Mouse (Mus musculus) hindbrain, embryonic 11.5 days (tissue): Measurements from ENCODE around the gene AU041133. TPM values are rescaled to one million over a fixed set of nuclear protein-coding genes. Genes with fewer than 3 reads are reported as not detected.

Experiments
- ATAC-seq: fragments of 200-750 bp; cut with Nextera tagmentation; 2 replicates; pipeline ENCODE4 v1.8.0; 2017; ENCODE audit warnings: mild to moderate bottlenecking, moderate TSS enrichment, moderate library complexity; ENCODE audit not compliant: low FRiP score
- DNase-seq: peaks from one replicate; pipeline ENCODE4 v3.0.0-alpha.2; 2015; ENCODE audit warnings: low spot score
- H3K27ac ChIP-seq: fragments of 300-500 bp; sonication (generic); 2 replicates; pipeline ENCODE4 v1.5.1; 2014; ENCODE audit warnings: mild to moderate bottlenecking, low read depth, low read length
- H3K27me3 ChIP-seq: fragments of 300-500 bp; sonication (generic); 2 replicates; pipeline ENCODE4 v1.6.1; 2014; ENCODE audit warnings: mild to moderate bottlenecking, low read length, moderate library complexity, mixed read lengths; ENCODE audit not compliant: control insufficient read depth, insufficient read depth
- H3K36me3 ChIP-seq: fragments of 300-500 bp; sonication (generic); 2 replicates; pipeline ENCODE4 v1.6.1; 2014; ENCODE audit warnings: mild to moderate bottlenecking, low read length, moderate library complexity, mixed read lengths; ENCODE audit not compliant: control insufficient read depth, insufficient read depth
- H3K4me1 ChIP-seq: fragments of 300-500 bp; sonication (generic); replicated peaks from 2 replicates; pipeline ENCODE4 v1.6.1; 2014; ENCODE audit warnings: low read length, mixed read lengths; ENCODE audit not compliant: control insufficient read depth, insufficient read depth
- H3K4me2 ChIP-seq: fragments of 300-500 bp; sonication (generic); replicated peaks from 2 replicates; pipeline ENCODE4 v1.6.1; 2014; ENCODE audit warnings: mild to moderate bottlenecking, low read depth, low read length
- H3K4me3 ChIP-seq: fragments of 300-500 bp; sonication (generic); 2 replicates; pipeline ENCODE4 v1.5.1; 2014; ENCODE audit warnings: low read depth, low read length
- H3K9ac ChIP-seq: fragments of 300-500 bp; sonication (generic); 2 replicates; pipeline ENCODE4 v1.6.1; 2014; ENCODE audit warnings: low read depth, low read length
- H3K9me3 ChIP-seq: fragments of 300-500 bp; sonication (generic); 2 replicates; pipeline ENCODE4 v1.6.1; 2016; ENCODE audit warnings: low read length; ENCODE audit not compliant: control insufficient read depth
- WGBS: fragments of 180-500 bp; shearing (Covaris S2); extraction: QIAGEN DNeasy Blood & Tissue Kit; methylation state at CpG from one replicate; pipeline ENCODE4 v1.1.7; 2014; 5-methylcytosine and 5-hydroxymethylcytosine counted together
- polyA plus RNA-seq: library from polyadenylated mRNA; unstranded; fragments of >200 nt; fragmentation: Nextera tagmentation; extraction: Ambion mirVana; gene quantifications from 2 replicates; pipeline ENCODE4 v1.2.1, GENCODE M21; 2014

The AU041133 gene
- polyA plus RNA-seq, 1 experiment from 2014 or later, result 6.9 TPM

DNA sequence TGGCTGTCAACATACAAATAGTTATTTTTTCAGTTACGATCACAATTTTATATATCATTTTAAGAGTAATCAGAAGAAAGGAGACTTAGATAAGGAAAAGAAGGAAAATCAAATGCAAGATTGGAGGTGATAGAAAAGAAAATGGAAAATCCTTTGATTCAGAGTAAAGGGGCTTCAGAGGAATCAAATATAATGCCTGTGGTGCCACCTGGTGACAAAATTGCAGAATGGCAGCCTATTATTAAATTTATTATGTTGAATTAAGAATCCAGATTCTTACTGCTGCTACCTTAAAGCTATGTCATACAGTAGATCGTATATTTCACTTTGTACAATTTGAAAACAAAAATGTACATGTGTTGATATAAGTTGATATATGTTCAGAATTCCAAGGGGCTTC, 43.0 kb downstream of the AU041133 start:
- peak; percentile 49 for DNase-seq
- Histone ChIP-seq H3K9ac (no peak overlapping the region), H3K4me1 (no peaks in the 10 kb centered on the region), H3K9me3 (no peaks in the 10 kb centered on the region), H3K36me3 (no peaks in the 10 kb centered on the region), H3K4me2 (no peak overlapping the region), H3K27ac (no peak overlapping the region), H3K4me3 (no peak overlapping the region), H3K27me3 (no peaks in the 10 kb centered on the region)
- WGBS, result 58% methylated on average over 2 of the region's 2 CpGs
- ATAC-seq, result no peak

DNA sequence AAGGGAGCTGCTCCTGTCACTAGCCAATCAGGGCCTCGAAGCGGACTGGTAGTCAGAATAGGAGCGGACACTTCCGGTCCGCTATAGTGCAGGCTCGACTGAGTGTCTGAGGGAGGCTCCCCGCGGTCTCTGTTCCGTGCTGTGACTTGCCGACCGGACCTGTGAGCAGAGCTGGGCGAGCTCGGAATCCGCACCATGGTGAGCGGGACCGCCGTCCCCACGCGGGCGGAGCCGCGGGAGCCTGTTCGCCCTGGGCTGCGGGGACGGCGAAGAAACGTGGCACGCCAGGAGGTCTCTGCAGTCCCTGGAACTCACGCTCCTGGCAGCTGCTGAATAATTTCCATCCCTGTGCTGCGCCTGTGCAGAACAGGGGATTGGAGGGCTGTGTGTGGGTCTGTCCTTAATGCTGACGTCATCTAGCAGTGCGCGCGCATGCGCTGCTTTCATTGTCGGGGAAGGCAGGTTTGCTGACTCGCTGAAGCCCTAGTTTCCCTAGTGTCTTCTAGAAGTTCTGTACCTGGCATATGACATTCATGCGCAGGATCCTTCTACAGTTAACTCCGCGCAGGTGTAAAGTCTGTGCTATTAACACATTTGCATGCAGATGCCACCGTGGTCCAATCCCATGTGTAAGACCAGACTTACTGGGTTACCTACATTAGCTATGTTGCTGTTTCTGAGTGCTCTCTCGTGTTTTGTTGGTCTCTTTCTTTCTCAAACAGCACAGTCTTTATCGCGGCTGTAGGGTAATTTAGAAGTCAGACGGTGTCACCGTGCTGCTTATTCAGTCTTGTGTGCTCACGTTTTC, 50.6 kb downstream of the AU041133 start:
- ATAC-seq, result peak; percentile 100
- DNase-seq, result peak; percentile 94
- peak overlapping the region; percentile 46 for H3K4me3 ChIP-seq
- no peaks in the 10 kb centered on the region for H3K4me1 ChIP-seq
- no peaks in the 10 kb centered on the region for H3K36me3 ChIP-seq
- H3K27me3 ChIP-seq, result no peaks in the 10 kb centered on the region
- peak overlapping the region; percentile 83 for H3K27ac ChIP-seq
- WGBS, result 8% methylated on average over 47 of the region's 47 CpGs
- H3K9me3 ChIP-seq, result no peaks in the 10 kb centered on the region
- peak overlapping the region; percentile 76 for H3K9ac ChIP-seq
- H3K4me2 ChIP-seq, result peak overlapping the region; percentile 61

Other genes starting within 250 kb of the AU041133 start
- 4.6 and 5.4 TPM in 2 replicates for gene Zfp781, start 197.5 kb upstream of the AU041133 start, polyA plus RNA-seq
- 12.6 and 17.7 TPM in 2 replicates for gene Zfp873, start 79.9 kb upstream of the AU041133 start, polyA plus RNA-seq
- gene BC024063, start 44.7 kb upstream of the AU041133 start, polyA plus RNA-seq, result 7.5 and 8.2 TPM in 2 replicates
- gene Zfp938, start 113.3 kb downstream of the AU041133 start, polyA plus RNA-seq, result 16.7 and 19.9 TPM in 2 replicates
- not detected in 2 replicates for gene 4932415D10Rik, start 188.6 kb downstream of the AU041133 start, polyA plus RNA-seq
- 9.4 and 10.6 TPM in 2 replicates for gene Gm4924, start 226.2 kb downstream of the AU041133 start, polyA plus RNA-seq